Mouse (Mus musculus) hindbrain, embryonic 11.5 days (tissue): Measurements from ENCODE around the gene Zfp277. TPM values are rescaled to one million over a fixed set of nuclear protein-coding genes. Genes with fewer than 3 reads are reported as not detected.

Experiments used
- ATAC-seq: fragments of 200-750 bp; cut with Nextera tagmentation; 2 replicates; pipeline ENCODE4 v1.8.0; 2017; ENCODE audit warnings: mild to moderate bottlenecking, moderate TSS enrichment, moderate library complexity; ENCODE audit not compliant: low FRiP score
- DNase-seq: peaks from one replicate; pipeline ENCODE4 v3.0.0-alpha.2; 2015; ENCODE audit warnings: low spot score
- H3K27ac ChIP-seq: fragments of 300-500 bp; sonication (generic); 2 replicates; pipeline ENCODE4 v1.5.1; 2014; ENCODE audit warnings: mild to moderate bottlenecking, low read depth, low read length
- H3K27me3 ChIP-seq: fragments of 300-500 bp; sonication (generic); 2 replicates; pipeline ENCODE4 v1.6.1; 2014; ENCODE audit warnings: mild to moderate bottlenecking, low read length, moderate library complexity, mixed read lengths; ENCODE audit not compliant: control insufficient read depth, insufficient read depth
- H3K36me3 ChIP-seq: fragments of 300-500 bp; sonication (generic); 2 replicates; pipeline ENCODE4 v1.6.1; 2014; ENCODE audit warnings: mild to moderate bottlenecking, low read length, moderate library complexity, mixed read lengths; ENCODE audit not compliant: control insufficient read depth, insufficient read depth
- H3K4me1 ChIP-seq: fragments of 300-500 bp; sonication (generic); replicated peaks from 2 replicates; pipeline ENCODE4 v1.6.1; 2014; ENCODE audit warnings: low read length, mixed read lengths; ENCODE audit not compliant: control insufficient read depth, insufficient read depth
- H3K4me2 ChIP-seq: fragments of 300-500 bp; sonication (generic); replicated peaks from 2 replicates; pipeline ENCODE4 v1.6.1; 2014; ENCODE audit warnings: mild to moderate bottlenecking, low read depth, low read length
- H3K4me3 ChIP-seq: fragments of 300-500 bp; sonication (generic); 2 replicates; pipeline ENCODE4 v1.5.1; 2014; ENCODE audit warnings: low read depth, low read length
- H3K9ac ChIP-seq: fragments of 300-500 bp; sonication (generic); 2 replicates; pipeline ENCODE4 v1.6.1; 2014; ENCODE audit warnings: low read depth, low read length
- H3K9me3 ChIP-seq: fragments of 300-500 bp; sonication (generic); 2 replicates; pipeline ENCODE4 v1.6.1; 2016; ENCODE audit warnings: low read length; ENCODE audit not compliant: control insufficient read depth
- WGBS: fragments of 180-500 bp; shearing (Covaris S2); extraction: QIAGEN DNeasy Blood & Tissue Kit; methylation state at CpG from one replicate; pipeline ENCODE4 v1.1.7; 2014; 5-methylcytosine and 5-hydroxymethylcytosine counted together
- polyA plus RNA-seq: library from polyadenylated mRNA; unstranded; fragments of >200 nt; fragmentation: Nextera tagmentation; extraction: Ambion mirVana; gene quantifications from 2 replicates; pipeline ENCODE4 v1.2.1, GENCODE M21; 2014

Gene Zfp277
- polyA plus RNA-seq, 1 experiment from 2014 or later, result 42.3 TPM

DNA sequence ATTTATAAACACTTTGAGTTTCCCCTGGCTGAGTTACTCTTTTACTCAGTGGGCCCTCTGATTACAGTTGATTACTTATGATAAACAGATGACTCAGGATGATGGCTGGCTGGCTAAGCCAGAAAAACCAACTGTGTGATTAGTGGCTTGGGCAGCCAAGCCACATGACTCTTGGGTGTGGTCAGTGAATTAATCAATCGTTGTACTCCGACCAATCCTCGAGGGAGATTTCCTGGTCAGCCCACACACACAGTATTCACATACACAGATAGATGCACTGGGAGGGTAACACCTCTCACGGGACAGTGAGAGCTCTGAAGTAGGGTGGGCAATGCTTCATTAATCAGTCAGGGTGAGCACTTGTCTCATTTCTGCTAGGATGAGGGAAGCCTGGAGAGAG, 97.5 kb downstream of the Zfp277 start:
- Histone ChIP-seq H3K27me3 (no peaks in the 10 kb centered on the region), H3K4me1 (no peaks in the 10 kb centered on the region), H3K9me3 (no peaks in the 10 kb centered on the region), H3K36me3 (no peaks in the 10 kb centered on the region), H3K4me3 (no peak overlapping the region), H3K27ac (no peak overlapping the region), H3K9ac (no peak overlapping the region), H3K4me2 (no peak overlapping the region)
- WGBS, result 84% methylated on average over 4 of the region's 4 CpGs
- DNase-seq (no peak), ATAC-seq (no peak)

DNA sequence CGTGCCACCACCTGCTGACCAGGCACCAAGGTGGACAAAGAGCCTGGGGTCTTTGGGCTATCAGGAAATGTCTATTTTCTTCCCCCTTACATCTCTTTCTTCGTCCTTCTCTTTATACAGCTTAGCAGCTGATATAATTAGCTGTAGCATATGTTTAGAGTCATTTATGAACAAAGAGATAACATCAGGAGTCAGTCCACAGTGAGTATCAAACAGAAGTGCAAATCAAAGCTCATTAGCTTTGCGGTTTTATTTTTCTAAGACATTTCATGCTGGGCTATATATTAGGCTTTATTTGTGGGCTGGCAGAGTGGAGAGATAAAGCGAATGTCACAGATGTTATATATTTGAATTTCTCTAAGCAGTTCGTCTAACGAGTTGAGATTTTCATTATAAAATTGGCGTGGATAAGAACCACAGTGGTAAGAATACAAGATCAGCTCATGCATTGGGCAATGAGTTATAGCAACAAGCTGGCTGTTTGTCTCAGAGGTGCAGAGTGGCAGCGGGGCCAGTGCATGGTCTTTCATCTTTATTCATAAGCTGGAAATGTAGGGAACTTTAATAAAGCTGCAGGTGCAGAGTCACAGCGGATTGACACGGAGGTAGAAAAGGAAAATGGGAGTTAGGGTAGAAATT, 98.5 kb downstream of the Zfp277 start:
- no peak for ATAC-seq
- H3K27me3 ChIP-seq, result no peaks in the 10 kb centered on the region
- H3K4me1 ChIP-seq, result no peaks in the 10 kb centered on the region
- no peak overlapping the region for H3K9ac ChIP-seq
- WGBS, result 78% methylated on average over 10 of the region's 10 CpGs
- H3K9me3 ChIP-seq, result no peaks in the 10 kb centered on the region
- DNase-seq, result no peak
- no peak overlapping the region for H3K4me2 ChIP-seq
- H3K36me3 ChIP-seq, result no peaks in the 10 kb centered on the region
- H3K27ac ChIP-seq, result no peak overlapping the region
- no peak overlapping the region for H3K4me3 ChIP-seq

DNA sequence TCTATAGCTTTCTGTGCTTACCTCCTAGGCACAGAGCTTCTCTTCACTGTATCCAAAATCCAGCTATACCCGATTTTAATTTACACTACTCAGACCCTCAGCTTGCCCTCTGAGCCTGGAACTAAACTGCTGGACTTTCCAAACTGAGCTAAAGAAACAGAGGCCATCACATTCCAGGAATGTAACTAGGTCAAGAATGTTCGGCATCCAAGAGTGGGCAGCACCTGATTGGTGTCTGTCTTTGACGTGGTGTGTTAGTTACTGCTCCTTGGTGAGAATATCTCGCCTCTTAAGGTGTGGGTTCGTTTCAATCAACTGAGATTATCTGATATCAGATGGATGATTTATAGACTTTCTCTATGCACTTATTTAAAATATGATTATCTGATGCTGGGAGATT, 104.3 kb downstream of the Zfp277 start:
- Histone ChIP-seq H3K9me3 (no peaks in the 10 kb centered on the region), H3K4me3 (no peak overlapping the region), H3K4me2 (no peak overlapping the region), H3K27ac (no peak overlapping the region), H3K4me1 (no peaks in the 10 kb centered on the region), H3K9ac (no peak overlapping the region), H3K27me3 (no peaks in the 10 kb centered on the region), H3K36me3 (no peaks in the 10 kb centered on the region)
- ATAC-seq, result no peak
- DNase-seq, result no peak
- 69% methylated on average over 5 of the region's 5 CpGs for WGBS

DNA sequence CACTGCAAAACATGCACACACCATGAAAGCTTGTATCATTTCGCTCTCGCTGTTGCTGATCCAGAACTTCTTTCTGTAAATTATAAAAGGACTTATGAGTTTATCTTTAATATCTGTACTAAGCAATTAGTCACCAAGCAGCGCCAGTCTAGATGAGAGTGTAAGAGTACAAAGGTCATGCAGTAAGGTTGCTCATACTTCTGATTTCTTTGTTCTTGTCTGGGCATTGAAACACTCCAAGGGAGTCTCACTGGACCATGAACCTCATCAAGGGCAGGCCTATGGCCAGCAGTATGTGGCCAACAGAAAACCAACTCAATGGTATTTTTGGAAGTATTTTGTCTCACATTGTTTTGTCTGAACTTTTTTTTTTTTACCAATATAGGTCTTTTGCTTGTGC, 110.4 kb downstream of the Zfp277 start:
- H3K27ac ChIP-seq, result no peak overlapping the region
- no peak overlapping the region for H3K9ac ChIP-seq
- H3K4me2 ChIP-seq, result no peak overlapping the region
- no peaks in the 10 kb centered on the region for H3K36me3 ChIP-seq
- no peak overlapping the region for H3K4me3 ChIP-seq
- H3K27me3 ChIP-seq, result no peaks in the 10 kb centered on the region
- WGBS, result 97% methylated on average over 3 of the region's 3 CpGs
- H3K4me1 ChIP-seq, result no peaks in the 10 kb centered on the region
- ATAC-seq (no peak), DNase-seq (no peak)
- H3K9me3 ChIP-seq, result no peaks in the 10 kb centered on the region

DNA sequence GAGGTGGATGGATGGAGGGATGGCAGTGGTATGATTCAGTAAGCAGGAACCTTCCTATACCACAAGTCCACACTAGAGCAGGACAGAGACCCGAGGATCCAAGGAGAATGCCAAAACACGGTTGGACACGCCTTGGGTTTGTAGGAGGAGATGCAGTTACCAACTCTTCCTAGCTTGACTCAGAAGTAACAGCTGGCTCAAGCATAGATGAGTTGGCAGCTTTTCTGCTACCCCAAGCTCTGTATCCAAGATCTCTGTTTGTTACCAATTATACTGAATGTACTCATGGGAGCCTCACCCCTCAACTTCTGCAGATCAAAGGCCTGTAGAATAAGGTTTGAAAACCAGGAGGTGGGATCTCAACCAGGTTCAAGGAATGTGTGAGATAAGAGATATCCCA, 114.2 kb downstream of the Zfp277 start:
- H3K9ac ChIP-seq, result no peak overlapping the region
- 93% methylated on average over 3 of the region's 3 CpGs for WGBS
- H3K9me3 ChIP-seq, result no peaks in the 10 kb centered on the region
- no peaks in the 10 kb centered on the region for H3K4me1 ChIP-seq
- no peak for ATAC-seq
- H3K4me3 ChIP-seq, result no peak overlapping the region
- no peak overlapping the region for H3K27ac ChIP-seq
- H3K4me2 ChIP-seq, result no peak overlapping the region
- H3K27me3 ChIP-seq, result no peaks in the 10 kb centered on the region
- DNase-seq, result no peak
- no peaks in the 10 kb centered on the region for H3K36me3 ChIP-seq

DNA sequence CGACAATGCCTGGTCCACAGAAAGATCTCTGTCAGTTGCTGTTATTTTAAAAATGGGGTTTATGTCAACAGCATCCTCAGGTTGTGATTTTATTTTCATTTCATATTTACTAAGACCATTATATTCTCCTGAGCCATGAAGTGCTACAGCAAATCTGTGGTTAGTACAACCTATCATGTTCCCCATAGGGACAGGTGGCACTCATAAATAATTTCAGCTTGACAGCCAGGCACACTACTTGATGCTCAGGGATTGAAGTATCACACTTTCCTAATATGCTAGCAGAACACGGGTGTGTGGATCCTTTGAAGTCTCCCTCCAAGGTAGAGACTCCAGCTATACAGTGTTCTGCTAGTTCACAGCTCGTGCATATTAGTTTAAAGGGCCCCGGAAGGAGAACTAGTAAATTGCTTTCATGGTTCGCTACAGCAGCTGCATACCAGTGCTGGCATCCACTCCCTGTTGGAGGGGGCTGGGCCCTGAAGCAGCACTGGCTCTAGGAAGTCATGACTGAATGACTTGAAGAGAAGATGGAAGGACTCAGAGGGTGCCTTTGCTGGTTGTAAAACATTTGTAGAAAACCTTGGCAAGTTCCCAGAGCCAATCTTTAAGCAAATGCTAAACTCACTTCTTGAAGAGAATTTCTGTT, 118.6 kb downstream of the Zfp277 start:
- Histone ChIP-seq H3K27me3 (no peaks in the 10 kb centered on the region), H3K4me3 (no peak overlapping the region), H3K36me3 (no peaks in the 10 kb centered on the region), H3K9ac (no peak overlapping the region), H3K4me1 (no peaks in the 10 kb centered on the region), H3K4me2 (no peak overlapping the region), H3K9me3 (no peaks in the 10 kb centered on the region), H3K27ac (no peak overlapping the region)
- ATAC-seq, result no peak
- 83% methylated on average over 5 of the region's 5 CpGs for WGBS
- DNase-seq, result no peak

DNA sequence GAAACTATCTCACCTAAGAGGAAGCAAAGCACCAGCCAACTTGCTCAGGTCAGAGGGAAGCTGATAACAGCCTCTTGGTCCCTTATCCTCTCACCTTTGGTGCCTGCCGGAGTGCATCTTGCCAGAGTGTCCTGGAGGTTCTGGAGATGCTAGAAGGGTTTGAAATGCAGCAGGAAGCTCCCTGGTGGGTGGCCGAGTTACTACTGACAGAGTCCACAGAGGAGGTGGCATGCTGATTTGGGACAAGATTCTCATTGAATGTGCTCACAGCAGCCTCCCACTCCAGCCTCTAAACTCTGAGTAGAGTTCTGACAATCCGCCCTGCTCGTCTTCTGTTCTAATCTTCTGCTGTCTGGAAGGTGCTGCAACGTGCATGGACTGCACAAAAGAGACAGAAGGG, 120.1 kb downstream of the Zfp277 start:
- Histone ChIP-seq H3K27me3 (no peaks in the 10 kb centered on the region), H3K9me3 (no peaks in the 10 kb centered on the region), H3K36me3 (no peaks in the 10 kb centered on the region), H3K4me2 (no peak overlapping the region), H3K4me3 (no peak overlapping the region), H3K27ac (no peak overlapping the region), H3K4me1 (no peaks in the 10 kb centered on the region), H3K9ac (no peak overlapping the region)
- DNase-seq (no peak), ATAC-seq (no peak)
- WGBS, result 76% methylated on average over 5 of the region's 5 CpGs

DNA sequence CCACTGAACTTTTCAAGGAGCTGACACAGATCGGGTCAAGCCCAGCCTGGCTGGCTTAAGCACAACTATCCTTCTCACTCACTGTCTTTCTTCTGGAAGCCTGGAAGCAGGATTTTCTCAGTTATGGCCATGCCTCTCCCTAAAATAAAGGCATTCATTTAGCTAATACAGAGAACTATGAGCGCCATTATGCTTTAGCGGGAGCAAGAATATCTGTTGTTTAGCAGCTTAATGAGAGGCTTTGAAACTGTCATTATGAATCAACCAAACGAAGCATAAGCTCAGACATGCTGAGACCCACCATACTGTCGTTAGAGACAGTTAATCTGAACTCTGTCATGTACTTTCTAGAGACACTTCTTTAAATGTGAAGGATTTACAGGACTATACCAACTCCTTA, 120.9 kb downstream of the Zfp277 start:
- H3K27ac ChIP-seq, result no peak overlapping the region
- H3K27me3 ChIP-seq, result no peaks in the 10 kb centered on the region
- ATAC-seq, result no peak
- H3K36me3 ChIP-seq, result no peaks in the 10 kb centered on the region
- H3K4me3 ChIP-seq, result no peak overlapping the region
- WGBS, result 89% methylated on average over 5 of the region's 5 CpGs
- H3K9me3 ChIP-seq, result no peaks in the 10 kb centered on the region
- no peak for DNase-seq
- H3K9ac ChIP-seq, result no peak overlapping the region
- H3K4me2 ChIP-seq, result no peak overlapping the region
- H3K4me1 ChIP-seq, result no peaks in the 10 kb centered on the region

DNA sequence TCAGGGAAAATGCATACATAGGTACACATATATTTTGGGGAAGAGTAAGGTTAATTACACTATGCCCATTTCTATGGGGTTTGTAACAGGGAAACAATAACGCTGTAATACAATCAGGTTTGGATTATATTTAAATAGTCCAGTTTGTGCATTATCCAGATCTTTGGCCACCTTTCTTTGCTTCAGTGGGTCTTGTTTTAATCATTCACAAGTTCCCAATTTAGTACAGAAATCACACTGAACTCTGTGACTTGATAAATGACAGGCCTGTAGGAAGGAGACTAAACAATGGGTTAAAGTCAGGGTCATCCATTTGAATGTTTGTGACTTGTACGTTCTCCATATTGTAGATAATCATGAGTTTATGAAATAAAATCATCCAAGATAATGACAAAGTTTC, 130.6 kb downstream of the Zfp277 start:
- Histone ChIP-seq H3K4me1 (no peaks in the 10 kb centered on the region), H3K27ac (no peak overlapping the region), H3K36me3 (no peaks in the 10 kb centered on the region), H3K4me3 (no peak overlapping the region), H3K4me2 (no peak overlapping the region), H3K9me3 (no peaks in the 10 kb centered on the region), H3K27me3 (no peaks in the 10 kb centered on the region), H3K9ac (no peak overlapping the region)
- DNase-seq (no peak), ATAC-seq (no peak)
- 87% methylated on average over 2 of the region's 2 CpGs for WGBS
